Mouse (Mus musculus): ENCODE measurements around the gene Nme9. TPM values are rescaled to one million over a fixed set of nuclear protein-coding genes. Genes with fewer than 3 reads are reported as not detected.

Gene Nme9
- total RNA-seq, 2 experiments from 2014 or later = not detected

DNA sequence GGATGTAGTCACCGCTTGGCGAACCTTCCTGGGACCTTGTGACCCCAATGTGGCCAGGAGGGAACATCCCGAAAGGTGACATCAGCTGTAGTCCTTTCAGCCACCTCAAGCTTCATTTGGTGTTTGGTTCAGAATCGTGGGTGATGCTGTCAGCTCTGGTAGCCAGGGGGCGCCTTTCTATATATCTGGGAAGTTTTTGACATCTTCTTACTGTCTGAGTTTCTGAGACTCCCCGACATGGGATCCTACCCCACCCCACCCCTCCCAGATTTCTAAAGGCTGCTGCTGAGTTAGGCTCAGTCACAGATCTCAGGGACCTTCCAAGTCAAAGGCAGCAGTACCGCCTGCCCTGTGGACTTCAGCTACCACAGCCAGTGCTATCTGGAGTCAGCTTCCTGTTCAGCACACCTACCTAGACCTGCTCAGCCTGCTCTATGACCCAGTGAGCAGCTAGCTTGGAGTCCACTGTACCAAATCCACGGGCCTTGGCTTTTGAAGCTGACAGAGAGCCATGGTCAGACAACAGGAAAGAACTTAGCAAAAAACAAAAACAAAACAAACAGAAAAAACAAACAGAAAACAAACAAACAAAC is 18.5 kb downstream of the Nme9 start:
- no peak for DNase-seq (ENCODE audit: low spot score in 2 of 2)
- intact Hi-C loops (cut with DNase I) = loop anchor here (5.0 to 10.0 kb wide), 2 partner anchors 113 to 185 kb away; no protein-coding TSS in a partner anchor

DNA sequence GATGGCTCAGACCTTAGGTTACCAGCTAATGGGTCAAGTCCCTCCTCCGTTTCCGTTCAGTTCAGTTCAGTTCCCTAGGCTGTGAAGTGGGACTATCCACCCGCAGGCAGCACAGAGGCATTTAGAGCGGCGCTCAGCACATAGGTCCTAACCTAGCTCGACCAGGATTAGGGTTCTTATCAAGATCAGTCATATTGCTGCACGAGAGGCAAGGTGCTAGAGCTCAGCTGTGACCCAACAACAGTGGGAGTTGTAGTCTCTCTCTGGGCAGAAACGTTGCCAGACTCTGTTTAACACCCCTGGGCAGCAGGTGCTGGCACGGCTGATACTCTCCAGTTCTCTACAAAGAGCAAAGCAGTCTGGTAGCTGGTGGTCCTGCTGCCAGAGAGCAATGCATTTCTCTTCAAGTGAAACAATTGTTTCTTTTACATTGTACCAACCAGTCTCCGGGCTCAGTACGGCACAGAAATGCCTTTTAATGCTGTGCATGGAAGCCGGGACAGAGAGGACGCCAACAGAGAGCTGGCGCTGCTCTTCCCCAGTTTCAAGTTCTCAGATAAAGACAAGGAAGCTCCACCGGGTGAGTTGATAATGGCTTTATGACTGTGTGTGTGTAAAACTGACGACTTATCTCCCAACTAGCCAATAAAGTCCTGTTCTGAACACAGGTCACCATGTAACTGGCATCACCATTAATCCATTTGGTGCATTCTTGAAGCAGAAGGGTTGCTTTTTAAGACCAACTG is 19.2 kb downstream of the Nme9 start:
- DNase-seq (ENCODE audit: low spot score in 2 of 2) = no peak
- intact Hi-C loops (cut with DNase I) = loop anchor here (10.0 kb wide), 1 partner anchor 184 kb away; no protein-coding TSS in a partner anchor

DNA sequence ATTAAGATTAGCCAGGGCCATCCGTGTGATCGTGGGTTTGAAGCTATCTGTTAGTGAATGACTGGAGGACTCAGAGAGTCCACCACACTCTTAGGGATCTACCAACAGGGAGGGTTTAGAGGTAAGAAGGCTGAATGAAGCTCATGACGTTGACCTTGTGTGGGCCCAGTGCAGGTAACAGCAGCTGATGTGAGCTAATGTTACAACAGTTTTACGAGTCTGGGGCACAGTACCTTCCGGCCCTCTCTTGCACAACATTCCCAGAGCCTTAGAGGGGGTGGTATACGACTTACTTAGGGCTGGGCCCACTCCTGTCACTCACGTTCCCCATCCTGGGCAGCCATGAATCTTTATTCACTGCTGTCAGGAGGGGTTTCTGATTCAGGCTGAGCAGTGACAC is 20.1 kb downstream of the Nme9 start:
- intact Hi-C loops (cut with DNase I) = loop anchor here (10.0 kb wide), 1 partner anchor 183 kb away; no protein-coding TSS in a partner anchor
- no peak for DNase-seq (ENCODE audit: low spot score in 2 of 2)

DNA sequence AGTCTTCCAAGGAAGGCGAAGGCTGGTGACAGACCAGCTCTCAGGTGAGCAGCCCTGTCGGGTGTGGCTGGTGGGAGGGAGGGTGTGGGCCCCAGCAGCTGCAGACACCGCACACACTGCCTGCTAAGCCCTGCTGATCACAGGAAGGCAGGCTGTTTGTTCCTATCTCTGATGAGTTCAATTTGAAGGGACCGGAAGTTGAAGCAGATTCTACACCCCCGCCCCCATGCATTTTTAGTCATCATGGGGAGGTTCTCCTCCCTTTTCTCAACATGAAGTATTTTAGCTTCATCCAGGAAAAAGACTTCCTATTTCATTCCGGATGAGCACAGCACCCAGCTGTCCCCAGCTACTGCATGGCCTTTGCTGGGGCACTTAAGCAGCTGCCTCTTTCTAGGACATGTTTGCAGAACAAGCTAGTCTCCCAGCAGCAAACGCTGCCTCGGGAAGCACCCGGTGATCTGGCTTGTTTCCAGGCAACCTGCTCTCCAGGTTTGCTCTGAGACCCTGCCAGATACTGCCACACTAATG is 28.0 kb downstream of the Nme9 start:
- intact Hi-C loops (cut with DNase I) = loop anchor here (10.0 kb wide), 1 partner anchor 176 kb away; no protein-coding TSS in a partner anchor
- peak in 1 of 2 experiments; percentile 64 for DNase-seq (ENCODE audit: low spot score in 2 of 2)

DNA sequence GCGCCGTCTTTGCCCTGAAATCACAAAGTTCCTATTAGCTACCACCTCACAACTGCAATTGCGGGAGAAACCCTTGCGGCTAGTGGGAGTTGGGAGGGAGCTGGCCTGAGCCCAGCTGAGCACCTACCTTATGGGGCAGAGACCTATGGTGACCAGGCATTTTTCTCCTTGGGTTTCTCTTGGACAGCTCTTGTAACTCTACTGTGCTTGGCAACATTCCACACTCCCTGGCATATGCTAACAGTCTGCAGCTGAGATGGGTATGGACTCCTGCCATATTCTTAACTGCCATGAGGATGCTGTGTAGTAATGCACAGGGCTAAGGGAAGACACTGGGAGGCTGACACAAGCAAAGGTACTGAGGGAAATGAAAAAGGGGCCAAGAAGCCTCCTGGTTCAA is 29.5 kb downstream of the Nme9 start:
- intact Hi-C loops (cut with DNase I) = no loop called here
- peak; percentile 19 to 59 for DNase-seq (ENCODE audit: low spot score in 2 of 2)

DNA sequence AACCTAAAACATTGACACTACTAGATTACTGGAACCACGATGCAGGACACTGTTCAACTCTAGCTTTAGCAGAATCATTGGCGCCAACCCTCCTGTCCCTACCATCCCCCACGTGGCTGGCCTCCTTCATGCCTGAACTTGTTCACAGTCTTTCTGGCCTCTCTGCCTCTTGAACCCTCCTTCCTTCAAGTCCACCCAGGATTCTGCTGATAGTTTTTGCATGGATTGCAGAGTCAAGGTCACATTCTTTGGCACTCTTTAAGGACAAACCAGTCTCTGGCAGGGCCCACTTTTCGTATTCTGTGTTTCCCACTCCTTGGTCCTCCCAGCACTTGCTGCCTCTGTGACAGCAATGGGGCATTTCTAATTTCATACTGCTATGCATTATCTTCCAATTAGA is 31.9 kb downstream of the Nme9 start:
- intact Hi-C loops (cut with DNase I) = no loop called here
- no peak for DNase-seq (ENCODE audit: low spot score in 2 of 2)

DNA sequence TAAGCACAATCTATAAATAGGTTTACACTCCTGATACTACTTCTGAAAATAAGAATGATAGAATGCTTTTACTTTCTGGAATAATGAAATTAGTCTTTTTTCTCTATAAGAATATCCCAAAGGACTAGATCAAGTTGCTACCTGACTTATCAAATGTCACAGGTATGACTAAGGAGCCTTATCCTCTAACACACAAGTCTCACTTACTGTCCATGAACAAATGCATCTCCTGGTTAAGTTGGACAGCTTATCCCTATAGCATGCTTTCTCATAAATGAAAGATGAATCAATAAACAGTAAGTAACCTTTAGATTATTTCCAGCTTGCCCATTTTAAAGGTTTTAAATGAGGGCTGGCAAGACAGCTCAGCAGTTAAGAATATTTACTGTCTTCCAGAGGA is 33.4 kb downstream of the Nme9 start:
- intact Hi-C loops (cut with DNase I) = no loop called here
- DNase-seq (ENCODE audit: low spot score in 2 of 2) = no peak

DNA sequence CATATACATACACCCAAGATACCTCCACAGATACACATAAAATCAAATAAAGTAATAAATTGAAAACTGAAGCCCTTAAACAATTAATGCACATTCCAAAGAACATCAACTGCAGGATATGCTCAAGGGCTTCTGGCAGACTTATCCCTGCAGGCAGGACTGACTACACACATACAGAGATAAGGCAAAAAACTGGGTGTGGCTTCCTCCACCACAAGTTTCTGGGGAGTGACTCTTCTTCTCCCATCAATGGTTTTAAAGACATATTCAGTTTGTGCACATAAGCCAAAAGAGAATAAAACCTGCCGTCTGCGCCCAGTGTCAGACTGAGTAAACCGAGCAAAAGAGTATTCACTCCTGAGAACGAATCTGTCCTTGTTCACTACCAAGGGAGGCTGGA is 33.9 kb downstream of the Nme9 start:
- no peak for DNase-seq (ENCODE audit: low spot score in 2 of 2)
- intact Hi-C loops (cut with DNase I) = no loop called here

DNA sequence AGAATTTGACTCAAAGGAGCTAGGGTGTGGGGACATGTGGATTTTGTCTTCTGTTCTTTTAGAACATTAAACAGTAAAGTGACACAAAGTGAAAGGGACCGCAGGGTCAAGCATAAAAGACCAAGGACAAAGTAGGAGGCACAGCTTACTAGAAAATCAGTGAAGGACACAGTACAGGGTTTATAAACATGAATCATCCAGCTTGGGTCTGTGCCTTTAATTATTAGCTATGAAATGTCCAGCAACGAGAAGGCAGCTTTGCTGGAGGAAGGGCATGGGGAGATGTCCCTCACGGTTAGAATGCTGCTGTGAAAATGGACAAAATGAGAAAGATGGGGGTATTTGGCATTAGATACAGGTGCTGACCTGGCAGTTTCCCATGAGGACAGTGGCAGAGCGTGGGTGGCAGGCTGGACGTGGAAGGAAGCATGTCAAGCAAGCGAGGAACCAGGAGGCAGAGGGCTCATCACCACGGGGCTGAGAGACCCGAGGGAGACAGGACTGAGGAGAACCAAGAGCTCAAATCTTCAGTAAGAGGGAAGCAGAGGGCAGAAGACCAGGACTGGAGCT is 35.9 kb downstream of the Nme9 start:
- intact Hi-C loops (cut with DNase I) = no loop called here
- DNase-seq (ENCODE audit: low spot score in 2 of 2) = no peak

DNA sequence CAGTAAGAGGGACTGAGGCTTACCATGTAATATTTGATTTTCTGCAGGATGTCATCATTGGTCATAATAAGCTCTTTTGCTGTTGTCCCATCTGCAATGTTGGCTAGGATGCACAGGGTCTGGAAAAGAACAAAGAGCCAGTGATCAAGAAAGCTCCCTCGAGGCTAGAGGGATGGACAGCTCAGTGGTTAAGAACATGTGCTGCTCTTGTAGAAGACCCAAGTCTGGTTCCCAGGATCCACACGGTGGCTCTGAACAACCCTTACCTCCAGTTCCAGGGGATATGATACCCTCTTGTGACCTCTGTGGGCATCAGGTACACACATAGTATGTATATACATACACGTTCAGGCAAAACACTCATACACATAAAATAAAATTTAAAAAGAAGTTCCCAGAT is 36.6 kb downstream of the Nme9 start:
- intact Hi-C loops (cut with DNase I) = no loop called here
- DNase-seq (ENCODE audit: low spot score in 2 of 2) = no peak

DNA sequence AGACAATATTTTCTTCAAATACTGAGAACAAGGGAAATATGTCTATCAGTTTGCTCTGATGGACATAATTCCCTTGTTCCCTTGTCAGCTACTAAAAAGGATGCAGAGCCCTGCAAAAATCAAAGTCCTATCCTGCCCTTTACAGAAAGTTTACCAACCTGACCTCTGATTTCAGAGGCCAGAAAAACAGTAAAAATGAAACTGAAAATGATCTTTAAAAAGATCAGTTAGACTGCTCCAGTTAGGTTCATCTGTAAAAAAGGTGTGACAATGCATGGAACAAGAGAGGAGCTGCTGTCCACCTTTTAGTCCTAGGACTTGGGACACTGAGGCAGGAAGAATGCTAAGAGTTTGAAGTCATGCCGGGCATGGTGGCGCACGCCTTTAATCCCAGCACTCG is 39.8 kb downstream of the Nme9 start:
- intact Hi-C loops (cut with DNase I) = no loop called here
- no peak for DNase-seq (ENCODE audit: low spot score in 2 of 2)

DNA sequence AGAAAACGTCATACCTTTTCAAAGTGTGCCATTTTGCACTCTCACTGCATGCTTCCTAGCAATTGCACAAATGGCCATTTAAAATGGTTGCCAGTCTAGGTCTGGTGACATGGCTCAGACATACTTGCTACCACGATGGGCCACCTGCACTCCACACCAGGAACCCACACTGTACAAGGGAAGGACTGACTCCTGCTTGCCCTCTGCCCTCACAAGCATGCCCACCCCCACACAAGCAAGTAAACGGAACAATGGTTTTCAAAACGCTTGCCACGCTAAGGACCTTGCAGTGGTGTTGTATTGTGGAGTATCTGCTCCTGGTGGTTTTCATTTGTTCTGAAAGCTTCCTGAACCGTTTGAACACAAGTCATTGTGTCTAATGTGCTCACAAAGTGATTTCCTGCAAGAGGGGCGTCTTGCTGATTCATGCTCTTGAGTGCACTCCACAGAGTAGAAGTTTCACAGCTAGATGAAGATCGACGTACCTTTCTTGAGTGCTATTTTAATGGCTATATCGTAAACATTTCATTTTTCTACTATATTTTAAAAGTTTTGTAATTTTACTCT is 41.4 kb downstream of the Nme9 start:
- no peak for DNase-seq (ENCODE audit: low spot score in 2 of 2)
- intact Hi-C loops (cut with DNase I) = no loop called here

DNA sequence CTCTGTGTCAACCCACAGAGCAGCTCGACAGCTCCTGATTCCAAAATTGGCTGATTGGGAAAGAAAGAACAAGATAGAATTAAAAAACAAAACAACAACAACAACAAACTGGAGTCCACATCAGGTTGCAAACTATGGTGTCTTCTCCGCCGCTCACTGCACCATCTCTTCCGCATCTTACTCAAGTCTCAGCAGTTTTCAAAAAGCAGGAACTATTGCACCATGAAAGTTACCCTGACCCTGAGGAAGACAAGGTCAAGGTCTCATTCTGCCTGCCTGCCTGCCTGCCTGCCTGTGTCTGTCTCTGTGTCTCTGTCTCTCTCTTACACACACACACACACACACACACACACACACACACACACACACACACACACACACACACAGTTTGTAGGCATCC is 48.1 kb downstream of the Nme9 start:
- intact Hi-C loops (cut with DNase I) = no loop called here
- no peak for DNase-seq (ENCODE audit: low spot score in 2 of 2)

DNA sequence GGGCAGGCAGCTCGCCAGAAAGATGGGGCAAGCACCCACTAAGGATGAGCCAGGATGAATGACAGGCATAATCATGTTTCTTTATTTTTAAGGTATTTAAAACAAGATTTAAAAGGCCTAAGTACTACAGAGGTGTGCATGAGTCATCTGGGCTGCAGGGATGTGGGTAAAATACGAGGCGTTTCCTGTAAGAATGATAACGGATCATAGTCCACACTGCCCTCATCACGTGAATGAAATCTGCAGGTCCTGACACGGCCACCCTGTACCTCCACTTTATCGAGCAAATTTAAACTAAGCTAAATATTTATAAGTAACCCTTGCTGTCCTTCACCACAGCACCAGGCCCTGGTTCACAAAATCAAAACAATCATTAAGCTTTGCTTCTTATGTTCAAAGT is 54.6 kb downstream of the Nme9 start:
- intact Hi-C loops (cut with DNase I) = no loop called here
- DNase-seq (ENCODE audit: low spot score in 2 of 2) = no peak

Other genes with a start within 250 kb of the Nme9 start
- not detected for gene Faiml, start 214.2 kb upstream of the Nme9 start, total RNA-seq (2021)
- gene Cep70, start 208.1 kb upstream of the Nme9 start, total RNA-seq (2021) = 10 to 100 TPM; 19.8 to 23.9 TPM
- 1 to 10 TPM; 1.8 to 2.4 TPM for gene Esyt3, start 92.9 kb upstream of the Nme9 start, total RNA-seq (2021)
- 100 to 1,000 TPM; 171 TPM for gene Mras, start 14.1 kb upstream of the Nme9 start, total RNA-seq (2021)
- gene Armc8, start 117.4 kb downstream of the Nme9 start, total RNA-seq (2021) = 10 to 100 TPM; 53.2 to 53.5 TPM
- 10 to 100 TPM; 13.1 to 15.6 TPM for gene Dbr1, start 124.3 kb downstream of the Nme9 start, total RNA-seq (2021)
- under 1 TPM; 0.23 to 0.32 TPM for gene A4gnt, start 161.0 kb downstream of the Nme9 start, total RNA-seq (2021)
- 10 to 100 TPM; 21.2 to 27.7 TPM for gene Dzip1l, start 178.0 kb downstream of the Nme9 start, total RNA-seq (2021)

Measured in left cerebral cortex, postnatal 25 days (tissue).